Mouse (Mus musculus): ENCODE measurements around the gene Thra.

GRCm38 (mm10) chr11:98708282-98708956 lies 32.0 kb upstream of the Thra start:
- TF ChIP-seq CTCF (IDR thresholded peaks at IDR 0.05; ENCODE audit: low read depth) (no peak), EP300 (IDR thresholded peaks at IDR 0.05; ENCODE audit: low read depth) (peak; percentile 28; the same call in 1 of the 2 replicates)

Data from liver, postnatal 0 days (tissue).